8 mouse cellular contexts compared by ENCODE assay signal in genomic region chr4:43046607-43047006, GRCm38 (mm10). TPM values are rescaled to one million over a fixed set of nuclear protein-coding genes. Genes with fewer than 3 reads are reported as not detected.
DNase-seq lines count a peak whose midpoint lies in the region; ATAC-seq and TF ChIP-seq lines count a peak whose summit lies in the region.

No protein-coding gene starts in this region.

- DNase-seq in kidney, adult 2 months: no peak
- DNase-seq in kidney, postnatal 36 days: no peak
- DNase-seq in Muller cell, postnatal 12 days (ENCODE audit: inconsistent ontology term): peak; percentile 4
- DNase-seq in natural killer cell, adult 2 months (ENCODE audit: low spot score in 2 of 2): no peak
- DNase-seq in layer of hippocampus, postnatal 14 days (ENCODE audit: low spot score in 2 of 2): no peak
- no peak for DNase-seq in spleen, postnatal 10 days (ENCODE audit: low spot score in 2 of 2)

- WGBS in kidney, adult 2 months: 49% methylated on average over 5 of the region's 5 CpGs
- WGBS in forebrain, embryonic 15.5 days: 61% methylated on average over 5 of the region's 5 CpGs
- 52% methylated on average over 5 of the region's 5 CpGs for WGBS in macrophage (ENCODE audit: missing documents)

- H3K9ac ChIP-seq in forebrain, embryonic 15.5 days (replicated peaks): no peak overlapping the region

- H3K36me3 ChIP-seq in kidney, adult 2 months (ENCODE audit: control insufficient read depth, insufficient read depth, low read length): no peaks in the 10 kb centered on the region
- no peaks in the 10 kb centered on the region for H3K36me3 ChIP-seq in forebrain, embryonic 15.5 days
- no peaks in the 10 kb centered on the region for H3K36me3 ChIP-seq in macrophage (ENCODE audit: inconsistent target)

- H3K4me3 ChIP-seq in kidney, adult 2 months (ENCODE audit: insufficient read depth, low read depth, low read length): no peak overlapping the region
- H3K4me3 ChIP-seq in forebrain, embryonic 15.5 days: 0 out of 2 replicates have a peak overlapping the region, but pooled peaks have one; percentile 8
- peak overlapping the region; percentile 62; the same call in 1 of the 2 replicates for H3K4me3 ChIP-seq in macrophage (ENCODE audit: inconsistent target)

- no peaks in the 10 kb centered on the region for H3K9me3 ChIP-seq in forebrain, embryonic 15.5 days

- no peak for TF ChIP-seq POLR2A in kidney, adult 2 months (IDR thresholded peaks at IDR 0.05; ENCODE audit: low read depth, low read length)

- peak overlapping the region; percentile 81; the same call in 1 of the 2 replicates for H3K4me2 ChIP-seq in forebrain, embryonic 15.5 days (replicated peaks)

- ATAC-seq in forebrain, embryonic 15.5 days (replicated peaks): no peak

- 0 out of 2 replicates have a peak overlapping the region, but pooled peaks have one; percentile 29 for H3K27ac ChIP-seq in kidney, adult 2 months (ENCODE audit: insufficient read depth, low read depth, low read length)
- H3K27ac ChIP-seq in forebrain, embryonic 15.5 days (replicated peaks): no peak overlapping the region
- no peak overlapping the region for H3K27ac ChIP-seq in macrophage

- no peaks in the 10 kb centered on the region for H3K27me3 ChIP-seq in kidney, adult 2 months (replicated peaks; ENCODE audit: control insufficient read depth, insufficient read depth, low read length)
- H3K27me3 ChIP-seq in forebrain, embryonic 15.5 days: no peaks in the 10 kb centered on the region

- H3K4me1 ChIP-seq in kidney, adult 2 months (ENCODE audit: control insufficient read depth, insufficient read depth, low read length): peaks cover 3% of the 10 kb centered on the region
- H3K4me1 ChIP-seq in forebrain, embryonic 15.5 days: peaks cover 34% of the 10 kb centered on the region

- no peaks in the 10 kb centered on the region; the same call in 1 of the 2 replicates for H3K79me2 ChIP-seq in macrophage (ENCODE audit: inconsistent target)

- no peak for TF ChIP-seq CTCF in kidney, adult 2 months (conservative IDR thresholded peaks at IDR 0.05; ENCODE audit: insufficient read depth, insufficient read length, low read depth, low read length)

RNA-seq across cellular contexts. Expression of gene Fam214b, which starts 0.6 kb away (rescaled TPM):
- 14.4 and 15.6 TPM in 2 replicates for polyA plus RNA-seq in kidney, adult 2 months (2012; rRNA removed)
- polyA plus RNA-seq in forebrain, embryonic 15.5 days (2015; fragmentation: Nextera tagmentation; extraction: Ambion mirVana): 44.8 and 45.3 TPM in 2 replicates
- total RNA-seq in macrophage (2018; cell fraction: chromatin; rRNA removed): 100 to 1,000 TPM in 19 of 26 experiments, 10 to 100 TPM in 7; 51.3 to 209 (median 126) TPM
- total RNA-seq in macrophage (2018; cell fraction: cytosol; rRNA removed): 10 to 100 TPM; 48.3 to 79.6 (median 54.6) TPM
- 100 to 1,000 TPM in 6 of 26 experiments, 10 to 100 TPM in 20; 50.1 to 117 (median 81.6) TPM for total RNA-seq in macrophage (2018; cell fraction: nucleus; rRNA removed)
- 31.7 to 44.7 TPM (median 36.4 TPM) in 3 replicates for polyA plus RNA-seq in macrophage (2018)
- total RNA-seq in layer of hippocampus, postnatal 14 days (2021): 10 to 100 TPM; 35.0 to 40.2 TPM

RNA-seq across cellular contexts. Expression of gene Unc13b, which starts 12.1 kb away (rescaled TPM):
- polyA plus RNA-seq in kidney, adult 2 months (2012; rRNA removed): 5.0 and 5.5 TPM in 2 replicates
- polyA plus RNA-seq in forebrain, embryonic 15.5 days (2015; fragmentation: Nextera tagmentation; extraction: Ambion mirVana): 17.9 and 18.7 TPM in 2 replicates
- total RNA-seq in macrophage (2018; cell fraction: chromatin; rRNA removed): 1 to 10 TPM in 22 of 26 experiments, under 1 TPM in 4; 0.34 to 5.0 (median 1.9) TPM
- total RNA-seq in macrophage (2018; cell fraction: cytosol; rRNA removed): under 1 TPM; 0.17 to 0.72 (median 0.33) TPM
- total RNA-seq in macrophage (2018; cell fraction: nucleus; rRNA removed): 1 to 10 TPM in 11 of 26 experiments, under 1 TPM in 15; 0.34 to 2.6 (median 0.85) TPM
- polyA plus RNA-seq in macrophage (2018): 0.18 to 0.37 TPM (median 0.36 TPM) in 3 replicates
- total RNA-seq in layer of hippocampus, postnatal 14 days (2021): 10 to 100 TPM; 48.4 to 53.3 TPM

RNA-seq across cellular contexts. Expression of gene Stoml2, which starts 15.1 kb away (rescaled TPM):
- polyA plus RNA-seq in kidney, adult 2 months (2012; rRNA removed): 103 and 118 TPM in 2 replicates
- polyA plus RNA-seq in forebrain, embryonic 15.5 days (2015; fragmentation: Nextera tagmentation; extraction: Ambion mirVana): 259 and 263 TPM in 2 replicates
- total RNA-seq in macrophage (2018; cell fraction: chromatin; rRNA removed): 10 to 100 TPM; 12.1 to 49.8 (median 30.2) TPM
- 10 to 100 TPM; 23.9 to 43.6 (median 34.7) TPM for total RNA-seq in macrophage (2018; cell fraction: cytosol; rRNA removed)
- 10 to 100 TPM; 10.9 to 33.0 (median 21.7) TPM for total RNA-seq in macrophage (2018; cell fraction: nucleus; rRNA removed)
- 35.0 to 52.0 TPM (median 48.6 TPM) in 3 replicates for polyA plus RNA-seq in macrophage (2018)
- 100 to 1,000 TPM; 102 to 103 TPM for total RNA-seq in layer of hippocampus, postnatal 14 days (2021)

RNA-seq across cellular contexts. Expression of gene Pigo, which starts 21.0 kb away (rescaled TPM):
- 24.6 and 28.4 TPM in 2 replicates for polyA plus RNA-seq in kidney, adult 2 months (2012; rRNA removed)
- polyA plus RNA-seq in forebrain, embryonic 15.5 days (2015; fragmentation: Nextera tagmentation; extraction: Ambion mirVana): 23.2 and 23.8 TPM in 2 replicates
- 10 to 100 TPM in 21 of 26 experiments, 1 to 10 TPM in 5; 5.2 to 38.0 (median 19.7) TPM for total RNA-seq in macrophage (2018; cell fraction: chromatin; rRNA removed)
- 1 to 10 TPM; 3.6 to 7.9 (median 5.3) TPM for total RNA-seq in macrophage (2018; cell fraction: cytosol; rRNA removed)
- total RNA-seq in macrophage (2018; cell fraction: nucleus; rRNA removed): 10 to 100 TPM in 25 of 26 experiments, 1 to 10 TPM in 1; 6.2 to 33.9 (median 18.6) TPM
- 2.5 to 5.6 TPM (median 4.2 TPM) in 3 replicates for polyA plus RNA-seq in macrophage (2018)
- 10 to 100 TPM; 29.1 to 32.0 TPM for total RNA-seq in layer of hippocampus, postnatal 14 days (2021)

RNA-seq across cellular contexts. Expression of gene Fancg, which starts 36.3 kb away (rescaled TPM):
- 6.8 and 7.1 TPM in 2 replicates for polyA plus RNA-seq in kidney, adult 2 months (2012; rRNA removed)
- 28.1 and 29.9 TPM in 2 replicates for polyA plus RNA-seq in forebrain, embryonic 15.5 days (2015; fragmentation: Nextera tagmentation; extraction: Ambion mirVana)
- 10 to 100 TPM in 19 of 26 experiments, 1 to 10 TPM in 7; 2.5 to 44.7 (median 20.7) TPM for total RNA-seq in macrophage (2018; cell fraction: chromatin; rRNA removed)
- total RNA-seq in macrophage (2018; cell fraction: cytosol; rRNA removed): 10 to 100 TPM in 6 of 26 experiments, 1 to 10 TPM in 20; 5.5 to 11.2 (median 8.3) TPM
- total RNA-seq in macrophage (2018; cell fraction: nucleus; rRNA removed): 10 to 100 TPM in 16 of 26 experiments, 1 to 10 TPM in 10; 3.3 to 28.6 (median 18.6) TPM
- 4.6 to 9.0 TPM (median 7.8 TPM) in 3 replicates for polyA plus RNA-seq in macrophage (2018)
- total RNA-seq in layer of hippocampus, postnatal 14 days (2021): 10 to 100 TPM in 1 of 2 experiments, 1 to 10 TPM in 1; 9.9 to 11.6 TPM
